Mouse (Mus musculus) ovary, postnatal 36 days (tissue): ENCODE data around the gene Lypd9.
"Not testable (repeated sequence)": the region's sequence is repeated elsewhere in the genome, so short reads cannot be mapped to it uniquely, and the experiment has no call there.

ENCODE experiments used
- DNase-seq: peaks from one replicate; pipeline ENCODE4 v3.0.0; 2022; ENCODE audit warnings: low spot score, mixed read lengths

Lypd9 gene

GRCm38 (mm10) chr11:58452759-58453158 is at the start of gene Lypd9:
Gene Lypd9 (minus strand): TSS chr11:58452923.
- no peak for DNase-seq

GRCm38 (mm10) chr11:58502472-58502871 is 49.7 kb upstream of the Lypd9 start, which contains the start of gene Olfr331:
Gene Olfr331 (minus strand): TSS chr11:58502572.
- DNase-seq, result not testable (repeated sequence)

GRCm38 (mm10) chr11:58499290-58499689 is 46.6 kb upstream of the Lypd9 start:
- DNase-seq, result no peak

GRCm38 (mm10) chr11:58498761-58499160 is 46.0 kb upstream of the Lypd9 start:
- DNase-seq, result no peak

DNA sequence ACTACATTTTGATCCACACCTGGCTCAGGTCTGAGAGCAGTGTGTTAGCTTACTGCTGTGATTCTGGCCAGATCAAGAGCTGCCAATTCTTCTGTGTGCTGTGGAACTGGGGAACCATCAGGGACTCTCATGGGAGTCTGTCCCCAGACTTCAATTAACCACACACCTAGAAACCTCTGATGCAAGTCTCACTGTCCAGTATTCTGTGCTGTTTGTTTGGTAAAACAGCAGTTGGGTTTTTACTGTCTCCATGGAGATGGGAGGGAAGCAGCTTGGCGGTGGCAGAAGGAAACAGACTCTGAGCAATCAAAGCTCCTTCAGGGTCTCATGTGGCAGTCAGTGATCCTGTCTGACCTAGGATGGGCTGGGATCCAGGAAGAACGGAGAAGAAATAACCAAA is 39.7 kb upstream of the Lypd9 start, which contains the start of gene Olfr332:
Olfr332 (minus strand) TSS at position 101 of the 400 bp plus-strand sequence.
- DNase-seq, result no peak

DNA sequence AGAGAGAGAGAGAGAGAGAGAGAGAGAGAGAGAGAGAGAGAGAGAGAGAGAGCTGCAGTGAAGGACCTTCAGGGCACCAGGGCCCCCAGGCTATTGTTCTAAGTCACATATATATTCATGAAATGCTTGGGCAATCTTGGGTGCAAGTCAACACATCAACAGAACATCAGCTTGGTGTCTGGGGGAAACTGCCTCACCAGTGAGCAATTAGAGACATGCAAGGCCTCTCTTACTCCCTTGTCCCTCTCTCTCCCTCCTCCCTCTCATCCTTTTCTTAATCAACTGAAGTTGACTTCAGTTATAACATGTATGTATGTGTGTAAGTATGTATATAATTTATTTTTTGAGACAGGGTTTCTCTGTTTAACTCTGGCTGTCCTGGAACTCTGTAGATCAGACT is 9.4 kb upstream of the Lypd9 start, which contains the start of gene Olfr30:
Olfr30 (minus strand) TSS at position 101 of the 400 bp plus-strand sequence.
- DNase-seq, result no peak

DNA sequence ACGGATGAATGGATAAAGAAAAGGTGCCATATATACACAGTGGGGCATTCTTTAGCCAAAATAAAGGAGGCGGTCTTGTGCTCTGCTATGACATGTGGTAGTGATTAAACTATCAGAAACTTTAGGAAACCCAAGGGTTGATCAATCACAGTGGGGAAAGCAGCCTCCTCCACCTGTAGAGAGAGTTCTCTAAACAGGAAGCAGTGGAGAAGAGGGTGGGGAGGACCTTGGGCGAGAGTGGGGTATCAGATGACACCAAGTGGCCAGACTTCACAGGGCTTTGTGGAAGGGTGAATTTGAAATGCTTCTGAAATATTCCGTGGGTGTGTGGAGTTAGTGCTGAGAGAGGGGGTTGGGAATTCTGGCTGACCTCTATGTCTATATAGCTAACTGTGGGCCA is 869 bp upstream of the Lypd9 start:
- no peak for DNase-seq

DNA sequence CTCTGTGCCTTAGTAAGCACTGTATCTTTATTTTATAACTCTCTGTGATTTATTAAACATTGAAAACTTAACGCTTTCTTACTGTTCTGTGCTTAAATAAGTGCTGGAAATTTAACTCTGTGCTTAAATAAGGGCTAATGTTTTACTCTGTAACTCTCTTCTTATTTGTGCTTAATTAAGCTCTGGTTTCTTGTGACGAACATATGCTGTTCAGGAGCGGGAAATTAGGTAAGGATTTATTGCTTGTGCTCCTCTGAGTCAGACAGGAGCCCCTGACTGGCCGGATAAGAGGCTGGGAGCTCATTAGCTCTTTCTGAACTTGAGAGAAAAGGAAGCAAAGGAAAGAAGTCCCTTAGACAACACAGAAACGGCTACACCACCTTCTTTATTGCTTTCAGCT is 14.9 kb downstream of the Lypd9 start:
- no peak for DNase-seq

DNA sequence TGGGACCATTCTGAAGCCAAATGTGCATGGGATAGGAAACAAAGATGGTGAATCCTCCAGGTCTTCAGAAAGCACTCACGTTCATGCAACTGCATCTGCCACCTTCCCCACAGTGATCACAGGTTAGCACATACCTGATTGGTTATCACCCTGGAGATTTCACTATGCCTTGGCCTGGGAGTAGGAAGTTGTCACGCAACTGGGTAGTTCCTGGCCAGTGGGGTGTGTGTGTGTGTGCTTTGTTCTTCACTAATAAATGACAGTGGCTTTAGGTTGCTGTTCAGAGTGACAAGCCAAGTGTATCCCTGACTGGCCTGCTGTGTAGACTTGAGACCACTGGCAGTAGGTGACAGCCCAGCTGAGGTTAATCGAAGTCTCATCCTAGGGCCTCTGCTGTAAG is 20.5 kb downstream of the Lypd9 start, which contains the start of gene Gm12253:
Gm12253 (plus strand) TSS at position 301 of the 400 bp plus-strand sequence.
- DNase-seq, result no peak

- no peak for DNase-seq
Observed at GRCm38 (mm10) chr11:58420815-58421214, 31.9 kb downstream of the Lypd9 start, which contains the start of gene 1810065E05Rik. Gene 1810065E05Rik (plus strand): TSS chr11:58421111.

GRCm38 (mm10) chr11:58418336-58418735 is 34.4 kb downstream of the Lypd9 start:
- no peak for DNase-seq

DNA sequence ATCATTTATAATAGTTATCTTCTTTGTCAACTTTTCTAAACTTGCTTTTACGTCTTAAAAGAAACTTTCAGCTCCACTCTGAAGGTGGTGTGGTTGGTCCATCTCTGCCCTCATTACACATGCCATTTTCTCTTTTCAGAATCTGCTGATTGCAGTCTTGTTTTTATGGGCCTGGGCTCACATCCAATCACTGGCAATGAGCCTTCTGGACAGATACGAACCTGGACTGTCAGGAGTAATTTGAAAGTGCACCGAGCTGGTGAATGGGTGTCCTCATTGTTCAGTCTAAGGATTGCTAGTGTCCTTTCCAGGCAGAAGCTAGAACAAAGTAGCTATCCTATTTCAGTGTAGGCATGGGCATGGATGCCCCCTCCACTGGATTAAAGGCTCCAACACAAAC is 44.7 kb downstream of the Lypd9 start:
- no peak for DNase-seq

DNA sequence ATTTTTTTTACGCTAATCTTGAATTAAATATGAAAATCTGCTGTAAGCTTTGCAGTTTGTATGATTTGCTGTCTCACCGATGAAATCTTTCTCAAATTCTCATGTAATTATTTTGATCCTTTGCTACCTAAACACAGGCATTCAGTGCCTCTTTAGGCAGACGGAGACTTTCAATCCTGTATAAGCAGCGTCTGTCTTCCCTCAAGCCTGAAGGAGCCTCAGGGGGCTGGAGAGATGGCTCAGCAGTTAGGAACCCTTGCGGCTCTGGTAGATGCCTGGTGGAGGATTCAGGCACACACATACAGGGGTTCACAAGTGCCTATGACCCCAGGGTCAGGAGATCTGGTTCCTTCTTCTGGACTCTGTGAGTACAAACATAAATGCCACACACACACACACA is 52.1 kb downstream of the Lypd9 start:
- no peak for DNase-seq

DNA sequence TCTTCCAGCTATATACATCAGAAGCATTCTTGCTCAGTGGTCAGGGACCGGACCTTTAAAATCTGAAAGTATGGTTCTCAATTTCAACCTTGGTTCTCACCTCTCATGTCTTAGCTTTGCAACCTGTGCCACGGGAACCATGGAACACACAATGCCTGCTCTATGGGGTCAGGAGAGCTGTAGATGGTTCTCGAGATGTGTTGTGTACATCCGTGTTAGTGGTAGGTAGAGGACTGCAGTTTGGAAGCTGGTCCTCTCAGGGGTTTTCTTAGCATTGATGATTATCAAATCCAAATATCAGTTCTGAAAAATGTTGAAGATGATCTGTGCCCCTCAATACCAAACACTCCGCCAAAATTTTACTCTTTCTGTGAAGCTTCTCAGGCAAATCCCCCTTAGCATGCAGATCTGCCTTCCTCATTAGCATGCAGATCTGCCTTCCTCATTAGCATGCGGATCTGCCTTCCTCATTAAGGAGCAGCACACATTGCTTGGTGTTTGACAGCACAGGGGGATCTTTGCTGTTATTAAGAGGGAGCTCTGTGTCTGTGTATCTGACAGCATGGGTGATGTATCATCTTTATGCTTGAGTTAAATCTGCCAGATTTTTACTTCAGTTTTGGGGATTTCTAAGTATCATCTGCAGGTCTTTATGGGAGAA is 52.6 kb downstream of the Lypd9 start:
- DNase-seq, result no peak
